Mouse (Mus musculus): ENCODE results near the gene Prss57. TPM values are rescaled to one million over a fixed set of nuclear protein-coding genes. Genes with fewer than 3 reads are reported as not detected.

Gene Prss57
- 10 to 100 TPM; 13.6 to 18.0 TPM for total RNA-seq (2023)

GRCm38 (mm10) chr10:79790861-79791260 is at the start of gene Prss57:
Gene Prss57 (minus strand): TSS chr10:79790961.

GRCm38 (mm10) chr10:79820782-79821181 is 30.0 kb upstream of the Prss57 start, which contains the start of gene Misp:
Gene Misp (plus strand): TSS chr10:79820989.

GRCm38 (mm10) chr10:79793051-79793737 is 2.4 kb upstream of the Prss57 start, which contains the start of gene Palm:
Gene Palm (plus strand): TSS chr10:79793572.

GRCm38 (mm10) chr10:79777103-79777531 is 13.6 kb downstream of the Prss57 start, which contains the start of gene Fstl3:
Gene Fstl3 (plus strand): TSS chr10:79777272.

GRCm38 (mm10) chr10:79766508-79767325 is 24.0 kb downstream of the Prss57 start, which contains the start of gene Rnf126:
Gene Rnf126 (minus strand): TSS chr10:79766952.

GRCm38 (mm10) chr10:79754856-79755516 is 35.8 kb downstream of the Prss57 start, which contains the start of gene Fgf22:
Gene Fgf22 (plus strand): TSS chr10:79755076.

GRCm38 (mm10) chr10:79745898-79746773 is 44.6 kb downstream of the Prss57 start, which contains the start of gene Polrmt:
Gene Polrmt (minus strand): TSS chr10:79746581.

Other genes with a start within 250 kb of the Prss57 start
- 1 to 10 TPM; 9.0 to 9.9 TPM for gene Mier2, start 235.8 kb downstream of the Prss57 start, total RNA-seq (2023)
- gene Theg, start 203.6 kb downstream of the Prss57 start, total RNA-seq (2023), result not detected
- not detected for gene C2cd4c, start 176.9 kb downstream of the Prss57 start, total RNA-seq (2023)
- gene Shc2, start 153.0 kb downstream of the Prss57 start, total RNA-seq (2023), result not detected
- gene Odf3l2, start 145.2 kb downstream of the Prss57 start, total RNA-seq (2023), result not detected
- not detected for gene Madcam1, start 126.4 kb downstream of the Prss57 start, total RNA-seq (2023)
- gene Tpgs1, start 121.6 kb downstream of the Prss57 start, total RNA-seq (2023), result 10 to 100 TPM; 20.1 to 26.2 TPM
- 10 to 100 TPM; 66.7 to 77.6 TPM for gene Cdc34, start 108.8 kb downstream of the Prss57 start, total RNA-seq (2023)
- 1 to 10 TPM; 1.1 to 1.2 TPM for gene Gzmm, start 101.9 kb downstream of the Prss57 start, total RNA-seq (2023)
- 100 to 1,000 TPM; 117 to 123 TPM for gene Bsg, start 86.5 kb downstream of the Prss57 start, total RNA-seq (2023)
- under 1 TPM; 0.11 to 0.18 TPM for gene Hcn2, start 74.3 kb downstream of the Prss57 start, total RNA-seq (2023)
- gene Polrmt, start 44.4 kb downstream of the Prss57 start, total RNA-seq (2023), result 10 to 100 TPM; 13.7 to 15.0 TPM
- not detected for gene Fgf22, start 35.9 kb downstream of the Prss57 start, total RNA-seq (2023)
- gene Rnf126, start 24.0 kb downstream of the Prss57 start, total RNA-seq (2023), result 10 to 100 TPM; 25.1 to 26.7 TPM
- 1 to 10 TPM; 4.5 to 5.9 TPM for gene Fstl3, start 13.7 kb downstream of the Prss57 start, total RNA-seq (2023)
- 100 to 1,000 TPM; 124 to 129 TPM for gene Palm, start 2.6 kb upstream of the Prss57 start, total RNA-seq (2023)
- under 1 TPM; 0.46 to 0.51 TPM for gene Misp, start 30.0 kb upstream of the Prss57 start, total RNA-seq (2023)
- 100 to 1,000 TPM; 267 to 286 TPM for gene Ptbp1, start 63.5 kb upstream of the Prss57 start, total RNA-seq (2023)
- gene Prtn3, start 83.5 kb upstream of the Prss57 start, total RNA-seq (2023), result 100 to 1,000 TPM; 466 to 531 TPM
- gene Plppr3, start 83.7 kb upstream of the Prss57 start, total RNA-seq (2023), result 10 to 100 TPM; 20.7 to 23.9 TPM
- 100 to 1,000 TPM; 527 to 568 TPM for gene Elane, start 95.3 kb upstream of the Prss57 start, total RNA-seq (2023)
- not detected for gene Cfd, start 99.9 kb upstream of the Prss57 start, total RNA-seq (2023)
- 10 to 100 TPM; 32.8 to 40.7 TPM for gene Med16, start 118.0 kb upstream of the Prss57 start, total RNA-seq (2023)
- gene Gm26602, start 119.9 kb upstream of the Prss57 start, total RNA-seq (2023), result not detected
- gene Kiss1r, start 126.0 kb upstream of the Prss57 start, total RNA-seq (2023), result 1 to 10 TPM; 5.0 to 5.4 TPM
- gene R3hdm4, start 130.2 kb upstream of the Prss57 start, total RNA-seq (2023), result 100 to 1,000 TPM; 488 to 566 TPM
- gene Arid3a, start 136.1 kb upstream of the Prss57 start, total RNA-seq (2023), result 100 to 1,000 TPM; 187 to 197 TPM
- gene Wdr18, start 169.2 kb upstream of the Prss57 start, total RNA-seq (2023), result 10 to 100 TPM in 1 of 2 experiments, 1 to 10 TPM in 1; 9.9 to 13.2 TPM
- gene Grin3b, start 179.8 kb upstream of the Prss57 start, total RNA-seq (2023), result under 1 TPM in 1 of 2 experiments, not detected in 1; 0.26 TPM
- gene Tmem259, start 193.4 kb upstream of the Prss57 start, total RNA-seq (2023), result 10 to 100 TPM; 68.0 to 69.4 TPM
- 100 to 1,000 TPM; 543 to 593 TPM for gene Cnn2, start 197.6 kb upstream of the Prss57 start, total RNA-seq (2023)
- 100 to 1,000 TPM; 110 to 111 TPM for gene Abca7, start 205.5 kb upstream of the Prss57 start, total RNA-seq (2023)
- 100 to 1,000 TPM; 428 to 464 TPM for gene Arhgap45, start 225.7 kb upstream of the Prss57 start, total RNA-seq (2023)
- 10 to 100 TPM; 34.8 to 48.1 TPM for gene Polr2e, start 248.8 kb upstream of the Prss57 start, total RNA-seq (2023)

All from neutrophil, adult 59 days (primary cell).